Mouse (Mus musculus) urinary bladder, postnatal 36 days (tissue): ENCODE data around the gene Tango6.

Experiments used
- DNase-seq, 2 experiments: peaks; one replicate each; pipeline ENCODE4 v3.0.0; 2022; ENCODE audit warnings: low spot score in 2 of 2, mixed read lengths in 1 of 2

The Tango6 gene

GRCm38 (mm10) chr8:106817171-106817545, 134.3 kb downstream of the Tango6 start:
- no peak for DNase-seq

DNA sequence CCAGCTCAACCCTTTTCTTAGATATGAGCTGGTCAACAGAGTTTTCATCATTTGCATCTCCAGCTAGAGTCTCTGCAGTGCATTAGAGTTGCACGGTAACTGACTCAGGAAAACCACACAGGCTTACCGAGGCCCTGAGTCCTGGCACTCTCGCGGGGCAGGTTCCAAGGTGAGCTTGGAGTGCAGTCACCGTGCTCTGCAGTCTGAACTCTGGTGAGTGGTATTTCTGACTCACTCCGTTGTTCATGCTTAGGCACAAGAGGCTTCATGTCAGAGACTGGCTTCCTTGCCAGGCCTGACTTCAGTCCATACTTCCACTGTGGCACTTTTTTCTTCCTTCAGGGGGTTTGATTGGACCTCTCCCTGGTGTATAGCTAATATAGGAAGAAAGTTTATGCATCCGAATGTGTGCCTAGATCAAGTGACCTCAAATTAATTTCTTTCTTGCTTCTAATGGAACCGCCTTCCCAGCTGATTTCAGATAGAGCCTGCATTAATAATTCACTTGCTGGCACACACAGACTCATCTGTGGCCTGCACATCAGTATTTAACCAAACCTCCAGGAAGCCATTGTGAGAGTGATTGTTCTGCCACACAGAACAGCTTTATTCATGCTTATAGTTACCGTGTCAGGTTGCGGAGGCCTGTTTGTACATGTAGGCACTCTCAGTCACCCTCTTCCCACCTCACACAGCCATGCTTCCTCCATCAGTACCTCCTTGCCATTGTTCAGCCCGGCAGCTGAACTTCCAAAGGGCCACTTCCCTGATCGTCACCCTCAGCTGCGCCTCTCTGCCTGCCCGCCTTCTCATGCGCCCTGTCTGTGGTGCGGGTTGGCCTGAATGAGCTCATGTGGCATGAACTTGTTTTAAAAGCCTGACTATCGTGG, 136.0 kb downstream of the Tango6 start:
- DNase-seq = peak in 1 of 2 experiments; percentile 17

DNA sequence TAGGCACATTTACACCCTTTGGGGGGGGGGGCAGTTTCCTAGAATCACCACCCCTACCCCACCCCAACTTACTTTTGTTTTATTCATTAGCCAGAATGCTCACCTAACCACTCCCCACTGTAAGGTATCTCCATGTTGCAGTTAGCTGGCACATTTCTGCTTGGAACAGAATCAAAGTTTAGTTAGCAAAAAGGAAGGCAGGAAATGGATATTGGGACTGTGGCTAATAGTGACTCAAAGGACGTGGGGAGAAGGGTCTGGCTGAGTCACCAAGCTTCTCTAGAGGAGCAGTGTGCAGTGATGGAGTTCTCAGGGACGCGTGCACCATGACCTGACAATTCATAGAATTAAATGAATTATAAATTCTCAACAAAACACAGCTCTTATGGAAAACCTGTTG, 136.7 kb downstream of the Tango6 start:
- DNase-seq = no peak

DNA sequence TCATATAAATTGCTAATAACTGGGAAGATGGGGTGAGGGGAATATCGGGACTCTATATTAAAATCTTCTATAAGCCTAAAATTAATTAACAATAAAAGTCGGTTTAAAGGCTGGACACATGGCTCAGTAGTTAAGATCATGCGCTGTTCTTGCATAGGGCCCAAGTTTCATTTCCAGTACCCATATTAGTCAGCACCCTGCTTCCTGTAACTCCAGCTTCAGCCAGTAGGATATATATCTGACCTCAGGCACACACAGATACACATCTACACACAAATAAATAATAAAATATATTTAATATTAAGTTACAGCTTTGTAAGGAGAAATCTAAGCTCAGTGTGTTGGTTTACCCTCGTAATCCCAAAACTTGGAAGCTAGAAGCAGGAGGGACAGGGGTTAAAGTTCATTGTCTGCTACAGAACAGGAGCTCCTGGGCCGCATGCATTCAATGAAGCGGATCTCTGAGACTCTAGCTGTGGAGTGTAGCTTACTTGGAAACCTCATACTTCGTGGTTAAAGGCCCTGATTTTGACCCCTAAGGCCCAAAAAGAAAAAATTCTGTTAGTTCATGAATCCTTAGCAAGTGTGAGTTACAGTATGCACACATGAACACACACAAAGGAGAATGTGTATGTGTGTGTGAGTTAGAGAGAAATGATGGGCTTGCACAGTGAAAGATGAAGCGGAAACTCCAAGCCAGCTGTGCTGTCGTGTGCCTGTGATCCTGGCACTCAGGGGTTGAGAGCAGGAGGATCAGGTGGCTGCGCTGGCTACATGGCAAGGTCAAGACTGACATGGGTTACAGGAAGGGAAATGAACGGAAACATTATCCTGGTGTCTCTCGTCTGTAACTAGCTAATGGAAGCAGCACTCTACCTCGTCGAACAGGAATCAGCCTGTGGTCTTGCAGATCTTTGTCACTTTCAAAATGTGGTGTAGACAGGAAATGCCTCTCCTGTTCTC, 138.0 kb downstream of the Tango6 start:
- DNase-seq = no peak

DNA sequence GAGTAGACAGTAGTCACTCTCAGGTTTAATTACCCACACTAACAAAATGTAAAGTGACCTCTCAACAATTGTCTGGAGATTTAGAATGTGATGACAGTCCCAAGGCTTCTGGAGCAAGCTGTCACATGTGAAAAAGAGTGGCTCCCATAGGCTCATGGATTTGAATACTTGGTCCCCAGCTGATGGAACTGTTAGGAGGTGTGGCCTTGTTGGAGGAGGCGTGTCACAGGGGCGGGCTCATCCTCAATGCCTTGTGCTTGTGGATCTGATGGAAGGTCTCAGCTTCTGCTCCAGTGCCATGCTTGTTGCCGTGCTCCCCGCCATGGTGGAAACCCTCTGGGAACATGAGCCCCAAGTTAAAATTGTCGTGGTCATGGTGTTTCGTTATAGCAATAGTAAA, 146.1 kb downstream of the Tango6 start:
- no peak for DNase-seq

- DNase-seq = no peak
These were observed 146.7 kb downstream of the Tango6 start for GRCm38 (mm10) chr8:106829526-106830045.

DNA sequence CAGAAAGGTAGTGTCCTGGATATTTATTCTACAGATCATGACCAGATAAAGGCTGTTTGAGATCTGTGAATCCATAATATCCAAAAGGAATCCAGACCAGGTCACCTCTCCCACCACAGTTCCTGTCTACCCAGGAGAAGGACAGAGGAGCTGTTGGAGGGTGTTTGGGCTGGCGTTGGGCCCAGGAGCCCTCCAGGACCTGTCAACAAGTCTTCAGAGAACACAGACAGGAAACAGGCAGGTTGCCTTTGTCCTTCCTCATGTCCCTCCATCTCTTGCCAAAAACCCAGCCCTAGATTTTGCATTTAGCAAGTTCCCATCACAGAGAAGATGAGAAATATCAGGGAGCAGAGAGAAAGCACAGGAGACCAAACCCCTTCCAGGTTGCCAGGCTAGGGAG, 152.0 kb downstream of the Tango6 start:
- no peak for DNase-seq

- no peak for DNase-seq
These were observed 153.7 kb downstream of the Tango6 start for GRCm38 (mm10) chr8:106836525-106836924.

GRCm38 (mm10) chr8:106838803-106839202, 155.9 kb downstream of the Tango6 start:
- no peak for DNase-seq

GRCm38 (mm10) chr8:106839209-106840001, 156.5 kb downstream of the Tango6 start:
- DNase-seq = no peak

DNA sequence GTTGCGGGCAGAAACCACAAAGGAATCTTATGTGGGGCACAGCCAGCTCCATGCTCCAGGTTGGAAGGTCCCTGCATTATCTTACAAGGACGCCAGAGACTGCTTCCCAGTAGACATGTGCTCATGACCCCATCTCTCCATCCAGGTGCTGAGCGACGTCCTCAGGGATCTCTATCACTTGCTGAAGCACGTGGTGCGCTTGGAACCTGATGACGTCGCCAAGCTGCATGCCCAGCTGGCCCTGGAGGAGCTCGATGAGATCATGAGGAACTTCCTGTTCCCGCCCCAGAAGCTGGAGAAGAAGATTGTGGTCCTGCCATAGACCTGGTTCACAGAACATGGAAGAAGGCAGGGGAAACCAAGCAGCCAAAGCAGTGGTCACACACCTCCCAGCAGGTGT, 167.2 kb downstream of the Tango6 start:
- no peak for DNase-seq

DNA sequence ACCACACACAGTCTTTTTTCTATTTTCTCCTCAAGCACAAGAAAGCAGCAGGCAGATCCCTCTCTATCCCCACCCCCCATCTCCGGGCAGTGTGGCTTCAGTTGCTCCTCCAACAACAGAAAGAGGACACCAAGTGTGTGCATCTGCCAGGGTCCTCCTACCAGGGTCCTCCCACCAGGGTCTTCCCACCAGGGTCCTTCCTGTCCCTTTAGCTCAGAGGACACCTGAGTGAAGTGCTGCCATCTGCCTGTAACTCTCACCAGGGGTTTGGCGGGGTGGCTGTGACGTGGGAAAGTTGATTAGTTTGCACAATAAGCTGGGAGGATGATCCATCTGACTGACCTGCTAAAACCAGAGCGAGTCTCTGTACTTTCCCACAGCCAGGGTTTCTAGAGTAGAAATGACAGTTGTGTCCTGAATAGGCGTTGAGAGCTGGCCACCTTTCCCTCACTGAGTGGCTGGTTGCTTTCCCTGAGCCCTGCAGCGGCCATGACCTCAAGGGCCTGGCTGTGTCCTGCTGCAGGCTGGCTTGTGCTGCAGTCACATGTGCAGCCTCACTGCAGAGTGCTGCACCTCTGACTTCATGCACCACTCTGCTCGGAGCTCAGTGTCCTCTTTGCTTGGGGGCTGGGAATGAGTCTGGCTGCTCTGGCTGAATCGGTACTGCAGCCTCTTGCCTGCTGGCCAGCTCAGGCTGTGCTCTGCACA, 171.8 kb downstream of the Tango6 start:
- DNase-seq = no peak

GRCm38 (mm10) chr8:106855242-106855562, 172.3 kb downstream of the Tango6 start:
- no peak for DNase-seq

DNA sequence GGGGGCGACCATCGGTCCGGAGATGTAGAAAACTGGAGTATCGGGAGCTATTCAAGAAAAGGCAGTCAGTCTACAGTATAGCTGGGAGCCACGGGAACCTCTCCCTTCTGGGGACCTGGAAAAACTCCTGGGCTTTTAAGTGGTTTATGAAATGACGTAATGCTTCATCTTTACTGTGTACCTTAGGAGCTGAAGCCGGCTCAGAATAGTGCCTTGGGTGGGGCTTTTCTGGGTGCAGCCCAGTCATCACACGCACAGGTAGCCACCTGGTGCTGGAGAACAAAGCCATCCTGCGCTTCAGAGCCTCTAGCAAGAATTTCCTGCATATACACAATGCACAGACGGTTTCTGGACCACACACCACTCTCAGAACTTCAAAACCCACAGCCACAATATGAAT, 180.0 kb downstream of the Tango6 start:
- no peak for DNase-seq

DNA sequence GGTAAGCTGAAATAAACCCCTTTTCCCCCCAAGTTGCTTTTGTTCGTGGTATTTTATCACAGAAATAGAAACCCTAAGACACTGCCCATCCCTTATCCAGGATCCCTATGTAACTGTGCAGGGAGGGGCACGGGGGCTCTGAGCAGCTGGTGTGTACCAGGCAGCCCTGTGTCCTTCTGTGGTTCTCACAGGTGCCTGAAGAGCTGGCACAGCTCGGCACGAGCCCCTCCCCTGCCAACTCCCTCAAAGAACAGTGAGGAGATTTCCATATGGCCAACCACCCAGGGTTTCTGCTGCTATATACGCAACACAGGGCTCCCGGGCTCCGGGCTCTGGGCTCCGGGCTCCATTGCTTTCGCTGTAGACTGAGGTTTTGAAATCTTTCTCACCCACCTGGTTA, 182.5 kb downstream of the Tango6 start:
- DNase-seq = no peak

GRCm38 (mm10) chr8:106870051-106870450, 187.2 kb downstream of the Tango6 start, which contains the start of gene Has3:
Has3 (plus strand) TSS chr8:106870242.
- DNase-seq = peak; percentile 20 to 21

GRCm38 (mm10) chr8:106870537-106871327, 187.9 kb downstream of the Tango6 start:
- DNase-seq = peak; percentile 44 to 62

DNA sequence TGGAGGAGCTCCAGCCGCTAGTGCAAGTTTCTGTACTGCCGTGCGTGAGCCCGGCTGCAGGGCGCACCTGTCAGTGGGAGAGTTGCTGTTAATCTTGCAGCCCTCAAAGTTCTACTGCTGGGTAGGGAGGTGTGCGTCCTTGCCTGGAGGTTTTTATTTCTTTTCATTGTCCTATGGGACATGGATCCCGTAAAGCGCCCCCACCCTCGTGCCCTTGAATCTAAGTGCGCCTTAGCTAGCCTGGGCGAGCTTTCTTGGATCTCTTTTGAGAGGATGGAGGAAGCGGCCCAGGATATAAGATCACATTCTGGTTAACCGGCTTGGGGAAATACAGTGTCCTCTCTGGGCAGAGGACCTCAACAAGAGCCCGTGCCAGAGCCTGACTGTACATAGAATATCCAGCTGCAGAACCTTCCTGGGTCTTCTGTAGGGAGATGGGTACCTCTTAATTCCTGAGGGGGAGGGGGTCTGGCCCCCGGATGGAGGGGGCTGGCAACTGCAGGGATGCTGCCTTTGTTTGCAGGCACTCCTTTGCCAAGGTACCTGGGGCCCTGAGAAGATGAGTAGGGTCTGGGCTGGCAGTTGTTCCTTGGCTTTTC, 188.6 kb downstream of the Tango6 start:
- no peak for DNase-seq

DNA sequence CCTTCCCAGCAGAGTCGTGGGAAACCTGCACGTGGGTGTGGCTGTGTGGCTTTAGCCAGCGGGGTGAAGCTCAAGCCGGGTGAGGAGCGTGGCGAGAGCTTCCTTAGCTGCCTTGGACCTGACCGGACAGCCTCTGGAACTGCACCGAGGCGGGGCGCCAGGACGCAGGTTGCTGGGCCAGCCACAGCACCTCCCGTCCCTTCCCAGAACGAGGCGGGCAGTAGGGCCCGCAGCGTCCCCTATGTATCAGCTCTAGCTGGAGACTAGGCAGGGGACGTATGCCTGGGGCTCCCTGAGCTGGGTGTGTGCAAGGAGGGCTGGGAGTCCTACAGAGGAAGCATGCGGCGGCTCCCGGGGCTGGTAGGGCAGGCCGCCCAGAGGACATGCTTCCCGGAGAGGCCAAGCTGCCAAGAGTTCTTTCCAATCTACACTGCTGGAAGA, 189.1 kb downstream of the Tango6 start:
- DNase-seq = peak; percentile 43 to 64
